Mouse (Mus musculus) thymus, postnatal 25 days (tissue): Measurements from ENCODE around the gene Rps23.

Experiments used
- DNase-seq: peaks from one replicate; pipeline ENCODE4 v3.0.0; 2022

The Rps23 gene

GRCm38 (mm10) chr13:90935852-90936251 is 13.1 kb downstream of the Rps23 start:
- DNase-seq = no peak

- no peak for DNase-seq
Observed at GRCm38 (mm10) chr13:90939192-90939591, 16.4 kb downstream of the Rps23 start.

GRCm38 (mm10) chr13:90939600-90939999 is 16.8 kb downstream of the Rps23 start:
- DNase-seq = no peak

GRCm38 (mm10) chr13:90958894-90959293 is 36.1 kb downstream of the Rps23 start:
- no peak for DNase-seq

GRCm38 (mm10) chr13:90960591-90960990 is 37.8 kb downstream of the Rps23 start:
- DNase-seq = no peak

GRCm38 (mm10) chr13:90962836-90963760 is 40.3 kb downstream of the Rps23 start:
- DNase-seq = no peak

GRCm38 (mm10) chr13:90964511-90964910 is 41.8 kb downstream of the Rps23 start:
- no peak for DNase-seq

GRCm38 (mm10) chr13:90965996-90966395 is 43.2 kb downstream of the Rps23 start:
- no peak for DNase-seq

GRCm38 (mm10) chr13:90967422-90967821 is 44.7 kb downstream of the Rps23 start:
- DNase-seq = peak; percentile 76

- DNase-seq = no peak
Observed at GRCm38 (mm10) chr13:90968940-90969339, 46.2 kb downstream of the Rps23 start.

- no peak for DNase-seq
Observed at GRCm38 (mm10) chr13:90970259-90971017, 47.7 kb downstream of the Rps23 start.

- DNase-seq = no peak
Observed at GRCm38 (mm10) chr13:90973409-90973808, 50.7 kb downstream of the Rps23 start.
